Mouse (Mus musculus) layer of hippocampus, adult 8-10 months (tissue): ENCODE data around the gene Map1lc3b. TPM values are rescaled to one million over a fixed set of nuclear protein-coding genes. Genes with fewer than 3 reads are reported as not detected.
"Not testable (repeated sequence)": the region's sequence is repeated elsewhere in the genome, so short reads cannot be mapped to it uniquely, and the experiment has no call there.

Experiments
- DNase-seq, 2 experiments: peaks; one replicate each; pipeline ENCODE4 v3.0.0; 2022; ENCODE audit warnings: low spot score in 2 of 2
- total RNA-seq, 4 experiments: library from RNA; stranded (reverse); gene quantifications; 2 replicates each; pipeline ENCODE4 v1.2.4; 2022

Gene Map1lc3b
- total RNA-seq, 4 experiments from 2014 or later = 143 to 187 (median 172) TPM

- DNase-seq = no peak
These were observed 18.0 kb upstream of the Map1lc3b start for GRCm38 (mm10) chr8:121572121-121572520.

GRCm38 (mm10) chr8:121573275-121573674 is 16.9 kb upstream of the Map1lc3b start:
- no peak for DNase-seq

DNA sequence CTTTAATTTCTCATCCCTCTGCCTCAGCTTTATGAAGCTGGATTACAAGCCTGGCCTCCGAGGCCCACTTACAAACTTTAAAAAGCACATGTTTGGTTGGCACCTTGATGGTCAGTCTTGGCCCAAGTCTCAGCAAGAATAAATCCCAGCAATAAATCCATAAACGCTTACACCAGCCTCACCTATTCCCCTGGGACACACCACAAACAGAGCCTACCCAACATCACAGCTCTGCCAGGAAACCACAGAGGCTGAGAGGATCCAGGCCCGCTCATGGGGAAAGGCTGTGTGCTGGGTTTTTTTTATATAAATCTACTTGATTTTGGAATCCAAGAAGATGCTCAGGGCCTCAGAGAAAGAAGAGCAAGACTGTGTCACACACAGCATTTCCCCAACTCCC is 14.5 kb upstream of the Map1lc3b start:
- no peak for DNase-seq

- DNase-seq = no peak
These were observed 12.1 kb upstream of the Map1lc3b start for GRCm38 (mm10) chr8:121577751-121578675.

DNA sequence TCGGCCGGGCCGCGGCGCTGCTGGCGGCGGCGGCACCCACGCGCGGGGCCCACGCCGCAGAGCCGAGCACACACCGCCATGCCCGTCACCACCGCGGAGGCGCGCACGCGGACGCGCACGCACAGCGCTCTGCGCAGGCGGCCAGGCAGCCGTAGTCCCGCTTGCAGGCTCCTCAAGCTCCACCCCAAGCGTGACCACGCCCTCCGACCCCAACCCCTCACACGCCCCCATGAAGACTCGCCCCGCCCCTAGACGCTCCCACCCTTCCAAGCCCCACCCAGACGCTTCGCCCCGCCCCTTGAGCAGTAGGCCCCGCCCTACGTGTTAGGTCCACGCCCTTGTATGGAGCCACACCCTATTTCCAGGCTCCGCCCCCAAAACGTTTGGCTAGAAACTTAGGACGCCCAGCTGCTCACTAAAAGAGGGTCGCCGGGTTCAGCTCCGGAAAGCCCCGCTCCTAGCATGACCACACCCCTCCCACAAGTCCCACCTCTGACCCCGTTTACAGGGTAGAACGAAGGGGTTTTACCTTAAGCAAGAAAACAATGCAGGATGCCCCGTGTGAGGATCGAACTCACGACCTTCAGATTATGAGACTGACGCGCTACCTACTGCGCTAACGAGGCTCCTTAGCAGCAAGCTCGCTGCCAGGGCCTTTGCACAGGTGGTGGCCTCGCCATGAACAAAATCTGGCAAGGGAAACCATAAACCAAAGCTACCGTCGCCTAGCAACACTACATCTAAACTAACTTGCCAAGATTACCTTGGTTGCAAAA is 11.3 kb upstream of the Map1lc3b start, which contains the start of gene Fbxo31:
Fbxo31 (minus strand) TSS at position 131 of the 776 bp plus-strand sequence.
- peak; percentile 94 to 96 for DNase-seq

DNA sequence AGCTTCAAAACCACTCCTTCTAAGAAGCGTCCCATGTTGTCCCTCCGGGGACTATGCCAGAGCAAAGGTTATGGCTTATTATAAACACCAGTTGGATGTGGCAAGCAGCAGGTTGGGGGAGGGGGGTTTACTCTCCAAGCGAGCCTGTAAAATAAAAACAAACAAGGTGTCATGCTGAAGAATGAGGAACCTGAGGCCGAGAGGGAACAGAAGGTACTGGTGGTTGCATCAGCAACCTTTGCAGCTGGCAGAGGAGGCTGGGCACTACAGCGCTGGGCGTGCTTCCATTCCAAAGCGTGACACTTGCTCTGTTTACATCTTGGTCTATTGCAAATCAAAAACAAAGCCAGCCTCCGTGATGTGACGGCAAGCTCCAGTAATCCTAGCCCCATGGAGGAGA is 9.7 kb upstream of the Map1lc3b start:
- DNase-seq = no peak

DNA sequence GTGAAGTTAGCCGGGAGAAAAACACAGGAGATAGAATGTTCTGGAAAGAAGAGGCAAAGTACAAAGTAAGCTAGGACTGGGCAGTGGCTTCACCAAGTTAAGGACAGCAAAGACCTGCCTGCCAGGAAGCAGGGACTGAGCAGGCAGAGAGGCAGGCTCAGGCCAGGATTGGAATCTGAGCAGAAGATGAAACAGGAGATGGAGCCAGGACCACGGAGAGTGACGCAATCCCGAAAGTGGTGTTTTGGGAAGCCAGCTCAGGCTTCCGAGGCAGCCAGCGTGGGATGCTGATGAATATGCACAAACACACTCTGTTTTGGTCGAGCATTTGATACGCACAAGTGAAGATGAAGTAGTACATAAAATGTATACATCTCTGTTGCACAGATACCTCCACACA is 6.5 kb upstream of the Map1lc3b start:
- no peak for DNase-seq

- DNase-seq = no peak
These were observed 5.4 kb upstream of the Map1lc3b start for GRCm38 (mm10) chr8:121584730-121585129.

DNA sequence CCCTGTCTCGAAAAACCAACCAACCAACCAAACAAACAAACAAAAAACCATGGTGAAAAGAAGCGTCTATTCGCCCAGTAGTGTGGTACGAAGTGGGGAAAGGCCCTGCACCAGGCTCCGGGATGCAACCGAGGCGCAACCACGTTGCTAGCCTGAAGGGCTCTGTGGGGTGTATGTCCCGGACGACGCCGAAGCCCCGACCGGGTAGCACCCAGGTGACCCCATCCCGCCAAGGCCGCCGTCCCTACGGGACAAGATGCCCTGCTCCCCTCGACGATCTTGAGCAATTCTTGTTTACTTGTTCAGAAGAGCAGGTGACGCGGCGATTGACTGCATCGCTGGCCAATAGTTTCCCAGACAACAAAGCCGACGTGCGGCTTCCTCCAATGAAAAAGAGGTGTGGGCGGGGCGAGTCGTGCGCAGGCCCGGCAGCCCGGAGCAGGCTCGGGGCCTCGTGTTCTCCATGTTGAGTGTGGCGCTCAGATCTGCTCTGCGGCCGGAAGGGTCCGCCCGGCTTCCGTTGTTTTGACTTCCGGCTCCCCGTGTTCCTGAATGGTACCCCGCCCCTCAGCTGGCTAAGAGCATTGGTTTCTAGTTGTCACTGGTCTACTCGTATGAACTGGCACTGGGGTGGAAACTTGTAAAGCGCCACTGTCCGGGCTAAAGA is 4.9 kb upstream of the Map1lc3b start:
- DNase-seq = peak; percentile 99 to 100

- DNase-seq = no peak
These were observed 1.4 kb upstream of the Map1lc3b start for GRCm38 (mm10) chr8:121588750-121589149.

DNA sequence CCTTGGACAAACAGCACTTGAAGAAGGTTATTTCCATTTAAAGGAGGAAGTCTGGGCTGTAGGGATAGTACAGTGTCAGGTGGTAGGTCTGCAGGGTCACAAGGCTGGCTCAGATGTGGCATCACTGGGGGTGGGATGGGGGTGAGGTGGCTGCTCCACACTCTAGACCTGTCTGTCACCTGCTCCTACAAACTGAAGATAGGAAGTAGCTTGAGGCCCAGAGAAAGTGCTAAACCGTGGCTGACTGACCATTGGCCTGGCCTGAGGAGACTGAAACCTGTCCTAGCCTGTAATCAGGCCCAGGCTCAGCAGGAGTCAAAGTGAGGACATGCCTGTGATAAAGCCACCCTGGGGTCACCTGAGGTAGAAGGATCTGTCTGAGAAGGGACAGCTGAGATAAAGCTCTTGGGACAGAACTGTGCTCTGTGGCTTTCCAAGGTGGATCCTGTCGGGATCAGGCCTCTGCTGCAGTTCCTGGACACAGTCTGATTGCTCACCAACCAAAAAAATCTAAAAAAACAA is 895 bp upstream of the Map1lc3b start:
- no peak for DNase-seq

DNA sequence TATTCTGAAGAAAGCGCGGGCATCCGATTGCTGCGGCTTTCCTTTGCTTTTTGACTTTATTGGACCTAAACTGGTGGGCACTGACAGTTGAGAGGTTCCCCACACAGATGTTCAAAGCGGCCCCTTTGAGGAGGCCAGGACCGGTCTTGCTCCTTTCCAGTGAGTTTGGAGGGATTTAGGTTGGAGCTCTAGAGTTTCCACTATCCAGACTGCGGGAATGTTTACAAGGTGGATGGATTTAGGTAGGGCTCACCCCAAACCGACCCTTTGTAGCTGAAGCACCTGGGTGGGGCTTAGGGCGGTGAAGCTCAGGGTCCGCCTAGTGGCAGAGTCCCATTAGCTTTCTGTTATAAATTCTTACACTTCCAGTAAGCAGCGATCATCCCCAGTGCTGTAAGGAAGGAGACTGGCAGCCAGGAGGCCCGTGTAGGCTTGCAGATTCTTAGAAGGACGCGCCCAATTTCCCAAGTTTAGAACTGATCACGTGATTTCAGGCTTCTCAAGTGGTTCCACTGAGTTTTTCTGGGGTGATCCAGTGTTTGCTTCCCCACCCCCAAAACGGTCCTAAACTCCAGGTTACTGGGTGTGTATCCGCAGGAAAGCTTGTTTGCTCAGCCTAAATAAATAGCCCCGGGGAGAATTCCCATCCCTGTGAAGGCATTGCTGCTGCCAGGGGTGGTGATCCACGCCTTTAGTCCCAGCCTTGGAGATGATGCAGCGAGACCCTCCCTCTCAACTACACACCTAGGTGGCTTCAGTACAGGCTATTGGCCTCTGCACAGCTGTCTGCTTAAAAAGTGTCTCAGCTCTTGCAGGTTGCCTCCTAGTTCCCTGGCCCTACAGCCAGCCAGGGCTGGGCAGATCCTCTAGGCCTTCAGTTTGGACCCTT is 1.3 kb downstream of the Map1lc3b start:
- DNase-seq = no peak

DNA sequence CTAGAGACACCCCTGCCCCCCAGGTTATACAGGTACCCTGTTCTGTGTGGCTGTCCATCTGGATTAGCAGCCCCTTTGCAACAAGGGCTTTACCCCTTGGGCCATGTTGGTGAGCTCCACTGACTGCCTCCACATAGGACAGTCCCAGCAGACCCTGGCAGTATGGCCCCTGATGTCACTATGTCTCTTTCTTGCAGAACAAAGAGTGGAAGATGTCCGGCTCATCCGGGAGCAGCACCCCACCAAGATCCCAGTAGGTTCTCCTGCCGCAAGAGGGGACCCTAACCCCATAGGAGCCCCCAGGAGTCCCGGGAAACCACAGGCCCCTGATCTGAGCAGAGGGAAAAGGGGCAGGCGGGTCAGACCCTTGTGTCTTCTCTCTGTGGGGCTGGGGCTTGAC is 3.1 kb downstream of the Map1lc3b start:
- no peak for DNase-seq

DNA sequence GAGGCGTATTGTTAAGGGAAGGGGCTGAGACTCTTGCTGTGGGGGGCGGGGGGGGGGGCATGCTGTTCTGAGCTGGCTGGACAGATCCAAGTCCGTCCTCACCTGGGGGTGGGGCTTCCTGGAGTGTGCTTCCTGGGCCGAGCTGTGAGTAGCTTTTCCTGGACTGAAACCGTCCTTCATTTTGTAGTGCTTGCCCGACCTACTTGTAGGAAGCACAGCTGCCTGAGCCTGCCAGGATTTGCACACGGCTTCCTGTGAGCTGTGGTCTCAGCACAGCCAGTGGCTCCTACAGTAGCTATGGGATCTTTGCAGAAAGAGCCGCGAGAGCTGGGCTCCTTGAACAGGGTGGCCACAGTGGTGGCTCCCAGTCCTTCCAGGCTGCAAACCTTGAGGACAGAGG is 3.8 kb downstream of the Map1lc3b start:
- DNase-seq = no peak

DNA sequence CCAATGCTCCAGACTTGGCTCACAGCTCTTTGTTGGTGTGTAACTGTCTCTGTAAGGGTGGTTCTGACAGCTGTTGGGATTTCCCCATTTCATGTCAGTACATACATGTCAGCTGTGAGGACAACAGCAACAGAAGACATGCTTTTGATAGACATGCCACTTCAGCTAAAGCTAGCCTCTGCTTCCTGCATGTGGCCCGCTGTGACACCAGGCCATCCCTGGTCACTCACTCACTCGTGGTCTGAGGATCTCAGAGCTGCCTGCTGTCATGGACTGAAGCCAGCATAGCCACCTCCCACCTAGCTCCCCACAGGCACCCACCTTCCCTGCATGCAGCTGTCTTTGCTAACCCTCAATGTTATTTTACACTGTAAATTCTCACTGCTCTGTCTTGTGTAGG is 7.3 kb downstream of the Map1lc3b start:
- DNase-seq = not testable (repeated sequence)

DNA sequence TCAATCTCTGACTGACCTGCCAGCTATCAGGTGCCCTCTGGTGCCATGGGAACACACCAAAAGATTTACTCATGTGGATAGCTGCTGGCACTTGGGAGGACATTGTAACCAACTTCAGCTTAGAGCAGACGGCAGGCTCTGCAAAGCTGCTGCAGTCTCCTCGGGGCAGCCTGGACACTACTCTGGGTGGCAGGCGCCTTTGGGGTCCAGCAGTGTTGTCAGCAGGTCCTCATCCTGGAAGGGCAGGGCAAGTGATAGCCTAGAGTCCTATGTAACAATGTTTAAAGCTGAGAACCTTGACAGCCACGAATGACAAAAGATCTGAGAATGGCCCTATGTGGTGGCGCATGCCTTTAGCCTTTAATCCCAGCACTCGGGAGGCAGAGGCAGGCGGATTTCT is 8.0 kb downstream of the Map1lc3b start:
- DNase-seq = no peak

DNA sequence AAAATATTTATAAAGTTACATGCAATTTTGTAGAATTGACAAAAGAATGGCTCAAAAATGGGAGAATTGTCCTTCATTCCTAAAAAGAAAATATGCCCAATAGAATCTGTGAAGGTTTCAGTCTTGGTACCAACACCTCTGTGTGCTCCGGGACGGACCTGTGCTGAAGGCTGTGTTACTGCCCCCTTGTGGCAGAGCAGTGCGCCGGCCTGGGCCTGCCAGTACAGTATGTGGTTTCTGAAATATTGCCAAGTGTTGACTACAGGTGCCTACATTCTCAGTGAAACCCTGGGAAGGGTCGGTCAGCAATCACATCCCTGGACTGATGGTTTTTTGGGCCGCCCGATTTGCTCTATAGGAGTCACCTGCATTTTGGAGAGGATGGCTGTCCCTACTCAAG is 8.7 kb downstream of the Map1lc3b start:
- DNase-seq = peak; percentile 72 to 79

- DNase-seq = no peak
These were observed 9.7 kb downstream of the Map1lc3b start for GRCm38 (mm10) chr8:121599842-121600241.

GRCm38 (mm10) chr8:121602411-121602810 is 12.2 kb downstream of the Map1lc3b start:
- DNase-seq = no peak

GRCm38 (mm10) chr8:121602860-121603259 is 12.7 kb downstream of the Map1lc3b start:
- peak; percentile 70 for DNase-seq

DNA sequence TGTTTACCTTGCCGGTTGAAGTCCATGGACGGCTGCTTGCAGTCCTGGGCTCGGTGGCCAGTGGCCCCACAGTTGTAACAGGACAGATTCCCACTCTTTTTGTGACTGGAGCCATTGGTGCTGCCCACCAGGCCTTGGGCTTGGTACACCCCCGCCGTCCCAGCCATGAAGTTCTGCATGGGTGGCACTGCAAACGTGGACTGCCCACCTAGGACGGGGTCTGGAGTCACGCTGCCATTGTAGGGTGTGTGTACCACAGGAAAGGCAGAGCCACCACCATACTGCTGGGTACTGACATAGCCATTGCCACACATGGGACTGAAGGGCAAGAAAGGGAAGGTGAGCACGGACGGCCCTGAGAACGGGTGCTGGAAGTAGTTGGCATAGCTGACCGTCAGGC is 13.6 kb downstream of the Map1lc3b start:
- no peak for DNase-seq
